In the genomic region with DNA sequence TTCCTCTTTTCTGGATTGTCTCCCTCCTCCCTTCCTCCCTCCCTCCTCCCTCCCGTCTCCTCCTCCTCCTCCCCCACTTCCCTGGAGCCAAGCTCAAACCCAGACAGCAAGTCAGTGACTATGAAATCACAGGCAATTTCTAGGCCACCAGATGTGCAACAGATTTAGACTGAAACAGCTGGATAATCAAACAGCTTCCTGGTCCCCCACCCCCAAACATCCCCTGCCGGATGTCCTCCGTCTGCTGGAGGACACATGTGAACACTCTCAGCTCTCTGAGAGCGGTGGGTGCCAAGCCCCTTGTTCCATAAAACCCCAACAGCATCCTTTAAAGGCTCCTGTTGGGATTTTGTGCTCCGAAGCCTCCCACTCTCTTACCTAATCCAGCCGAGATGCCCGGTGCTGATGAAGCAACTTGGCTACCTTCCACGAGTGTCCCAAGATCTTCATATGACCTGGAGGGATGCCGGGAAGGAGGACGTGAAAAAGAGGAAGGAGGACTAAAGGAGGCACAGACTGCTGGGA, we compare ENCODE assay signal across 7 mouse cellular contexts. TPM values are rescaled to one million over a fixed set of nuclear protein-coding genes. Genes with fewer than 3 reads are reported as not detected.
A peak's percentile ranks its signal among the peaks of the same experiment; 100 is the strongest.
DNase-seq lines count a peak whose midpoint lies in the region; ATAC-seq and TF ChIP-seq lines count a peak whose summit lies in the region.

No protein-coding gene starts in this region.

- DNase-seq in 416B (ENCODE audit: low read depth) (peak; percentile 77), CH12.LX (ENCODE audit: extremely low read depth) (peak; percentile 57)
- DNase-seq in gastrocnemius, adult 8-10 months (ENCODE audit: low spot score in 2 of 2), result peak; percentile 62 to 66
- DNase-seq in hindbrain, embryonic 14.5 days (ENCODE audit: low spot score), result no peak
- no peak for DNase-seq in liver, embryonic 13.5 days
- DNase-seq in cerebellum, adult 9-10 months, result no peak

- peak overlapping the region in 1 of 3 experiments; percentile 61 for H3K4me3 ChIP-seq in CH12.LX (replicated peaks in 1 of 3; ENCODE audit: low read depth in 2 of 3, low read length in 2 of 3, poor library complexity in 1 of 3)
- H3K4me3 ChIP-seq in hindbrain, embryonic 14.5 days (replicated peaks; ENCODE audit: low read length), result no peak overlapping the region
- peak overlapping the region; percentile 53 for H3K4me3 ChIP-seq in liver, embryonic 13.5 days (replicated peaks)
- H3K4me3 ChIP-seq in olfactory bulb, adult 2 months (ENCODE audit: insufficient read depth, low read depth, low read length), result no peak overlapping the region

- H3K9ac ChIP-seq in CH12.LX (ENCODE audit: insufficient read depth, low read depth), result no peak overlapping the region
- H3K9ac ChIP-seq in hindbrain, embryonic 14.5 days, result no peak overlapping the region
- H3K9ac ChIP-seq in liver, embryonic 13.5 days, result peak overlapping the region; percentile 64; the same call in 1 of the 2 replicates

- H3K9me3 ChIP-seq in CH12.LX (replicated peaks; ENCODE audit: low read length), result no peaks in the 10 kb centered on the region
- H3K9me3 ChIP-seq in hindbrain, embryonic 14.5 days (ENCODE audit: control insufficient read depth, low read length), result no peaks in the 10 kb centered on the region
- H3K9me3 ChIP-seq in liver, embryonic 13.5 days (replicated peaks), result no peaks in the 10 kb centered on the region

- dilution Hi-C loops in CH12.LX (cut with MboI; ENCODE audit: extremely low pct_ligation_motif_present, extremely low pct_unique_long_range_greater_than_20kb, low sequenced_read_pairs), result no loop called here

- TF ChIP-seq EP300 in CH12.LX (IDR thresholded peaks at IDR 0.05; ENCODE audit: low read length), result no peak

- H3K4me1 ChIP-seq in CH12.LX (ENCODE audit: control insufficient read depth in 1 of 2, insufficient read depth in 2 of 2), result peaks cover 3 to 44% of the 10 kb centered on the region in 2 experiments
- H3K4me1 ChIP-seq in hindbrain, embryonic 14.5 days (replicated peaks; ENCODE audit: control insufficient read depth, insufficient read depth, low read length), result no peaks in the 10 kb centered on the region
- H3K4me1 ChIP-seq in liver, embryonic 13.5 days (replicated peaks), result peaks cover 41% of the 10 kb centered on the region
- H3K4me1 ChIP-seq in olfactory bulb, adult 2 months (ENCODE audit: control insufficient read depth, insufficient read depth, low read length), result peaks cover 25% of the 10 kb centered on the region

- no peak for TF ChIP-seq POLR2A in CH12.LX (IDR thresholded peaks at IDR 0.05; ENCODE audit: low read depth, low read length)
- no peak for TF ChIP-seq POLR2A in olfactory bulb, adult 2 months (IDR thresholded peaks at IDR 0.05; ENCODE audit: insufficient read depth, low read depth, low read length)

- H3K27me3 ChIP-seq in CH12.LX (replicated peaks), result no peaks in the 10 kb centered on the region
- no peaks in the 10 kb centered on the region for H3K27me3 ChIP-seq in hindbrain, embryonic 14.5 days (ENCODE audit: control insufficient read depth, insufficient read depth, low read length)
- H3K27me3 ChIP-seq in liver, embryonic 13.5 days, result no peaks in the 10 kb centered on the region

- peaks cover 0 to 3% of the 10 kb centered on the region in 2 experiments for H3K36me3 ChIP-seq in CH12.LX (replicated peaks in 1 of 2; ENCODE audit: control insufficient read depth in 1 of 2, insufficient read depth in 1 of 2, low read length in 1 of 2)
- no peaks in the 10 kb centered on the region for H3K36me3 ChIP-seq in hindbrain, embryonic 14.5 days (replicated peaks; ENCODE audit: control insufficient read depth, insufficient read depth)
- no peaks in the 10 kb centered on the region for H3K36me3 ChIP-seq in liver, embryonic 13.5 days

- in situ Hi-C loops in CH12.LX (cut with MboI; ENCODE audit: low pct_ligation_motif_present, low pct_unique_long_range_greater_than_20kb, low sequenced_read_pairs), result loop anchor here (25.0 kb wide), 2 partner anchors 116 to 491 kb away; a partner anchor contains a TSS

- no peak overlapping the region; the same call in 1 of the 2 replicates for H3K27ac ChIP-seq in CH12.LX (ENCODE audit: insufficient read depth, low read depth)
- 0 out of 2 replicates have a peak overlapping the region, but pooled peaks have one; percentile 11 for H3K27ac ChIP-seq in hindbrain, embryonic 14.5 days
- peak overlapping the region; percentile 69 for H3K27ac ChIP-seq in liver, embryonic 13.5 days
- H3K27ac ChIP-seq in olfactory bulb, adult 2 months (ENCODE audit: insufficient read depth, low read depth, low read length), result peak overlapping the region; percentile 80

- TF ChIP-seq CTCF in CH12.LX (conservative IDR thresholded peaks at IDR 0.05 in 1 of 2, IDR thresholded peaks at IDR 0.05 in 1 of 2; ENCODE audit: low read depth in 2 of 2, low read length in 2 of 2), result no peak
- TF ChIP-seq CTCF in olfactory bulb, adult 2 months (IDR thresholded peaks at IDR 0.05; ENCODE audit: insufficient read depth, low read depth, low read length), result no peak

- 0 out of 2 replicates have a peak overlapping the region, but pooled peaks have one; percentile 12 for H3K4me2 ChIP-seq in CH12.LX (ENCODE audit: insufficient read depth, low read depth, poor library complexity, severe bottlenecking)
- no peak overlapping the region for H3K4me2 ChIP-seq in hindbrain, embryonic 14.5 days (replicated peaks)
- H3K4me2 ChIP-seq in liver, embryonic 13.5 days, result peak overlapping the region; percentile 69

- no peak for ATAC-seq in hindbrain, embryonic 14.5 days (ENCODE audit: low FRiP score)
- ATAC-seq in liver, embryonic 13.5 days (ENCODE audit: low read depth), result no peak

- TF ChIP-seq RAD21 in CH12.LX (IDR thresholded peaks at IDR 0.05; ENCODE audit: low read depth, low read length), result no peak

- WGBS in hindbrain, embryonic 14.5 days, result 61% methylated on average over 10 of the region's 10 CpGs
- 26% methylated on average over 10 of the region's 10 CpGs for WGBS in liver, embryonic 13.5 days (ENCODE audit: insufficient replicate concordance)
- WGBS in olfactory bulb, adult 2 months, result 13% methylated on average over 10 of the region's 10 CpGs

- H3K79me2 ChIP-seq in CH12.LX (replicated peaks; ENCODE audit: control insufficient read depth, extremely low read depth, insufficient read depth, poor library complexity, severe bottlenecking), result no peaks in the 10 kb centered on the region

TF ChIP-seq in CH12.LX, 34 proteins besides CTCF, POLR2A, EP300 and RAD21:
- TF ChIP-seq JUN (IDR thresholded peaks at IDR 0.05; ENCODE audit: insufficient read depth, low read depth, low read length) (no peak), TCF12 (IDR thresholded peaks at IDR 0.05; ENCODE audit: low read depth, low read length) (0 out of 2 replicates have a peak, but pooled peaks have one; percentile 20)

RNA-seq across cellular contexts. Expression of a gene that starts 5.5 kb away (rescaled TPM):
- total RNA-seq in CH12.LX (2012; rRNA removed) (0.47 and 0.59 TPM in 2 replicates), CH12.LX (2014; rRNA removed) (0.39 TPM in 1 of 2 replicates, not detected in the other)
- 0.70 and 0.94 TPM in 2 replicates for polyA plus RNA-seq in CH12.LX (2012; ENCODE audit: insufficient read length, low read depth)
- total RNA-seq in gastrocnemius, adult 8-10 months (2022), result under 1 TPM in 1 of 4 experiments, not detected in 3; 0.13 TPM
- 0.23 TPM in 1 of 2 replicates, not detected in the other for polyA plus RNA-seq in hindbrain, embryonic 14.5 days (2014; fragmentation: Nextera tagmentation; extraction: Ambion mirVana)
- polyA plus RNA-seq in liver, embryonic 13.5 days (2015; fragmentation: Nextera tagmentation; extraction: Ambion mirVana), result 0.14 TPM in 1 of 2 replicates, not detected in the other
- not detected in 2 replicates for polyA plus RNA-seq in olfactory bulb, adult 2 months (2012; ENCODE audit: insufficient read depth, insufficient read length, low replicate concordance, missing spikeins)

RNA-seq across cellular contexts. Expression of a gene that starts 12.0 kb away (rescaled TPM):
- total RNA-seq in CH12.LX (2012; rRNA removed) (191 and 234 TPM in 2 replicates), CH12.LX (2014; rRNA removed) (401 and 406 TPM in 2 replicates)
- 358 and 375 TPM in 2 replicates for polyA plus RNA-seq in CH12.LX (2012; ENCODE audit: insufficient read length, low read depth)
- total RNA-seq in gastrocnemius, adult 8-10 months (2022), result 100 to 1,000 TPM; 108 to 221 (median 143) TPM
- 200 and 229 TPM in 2 replicates for polyA plus RNA-seq in hindbrain, embryonic 14.5 days (2014; fragmentation: Nextera tagmentation; extraction: Ambion mirVana)
- 164 and 177 TPM in 2 replicates for polyA plus RNA-seq in liver, embryonic 13.5 days (2015; fragmentation: Nextera tagmentation; extraction: Ambion mirVana)
- polyA plus RNA-seq in olfactory bulb, adult 2 months (2012; ENCODE audit: insufficient read depth, insufficient read length, low replicate concordance, missing spikeins), result 674 and 1,250 TPM in 2 replicates

RNA-seq across cellular contexts. Expression of a gene that starts 45.4 kb away (rescaled TPM):
- not detected in 2 replicates for total RNA-seq in CH12.LX (2012; rRNA removed)
- total RNA-seq in CH12.LX (2014; rRNA removed), result not detected in 2 replicates
- not detected in 2 replicates for polyA plus RNA-seq in CH12.LX (2012; ENCODE audit: insufficient read length, low read depth)
- 1,000 to 10,000 TPM in 1 of 4 experiments, 100 to 1,000 TPM in 3; 818 to 1,021 (median 841) TPM for total RNA-seq in gastrocnemius, adult 8-10 months (2022)
- polyA plus RNA-seq in hindbrain, embryonic 14.5 days (2014; fragmentation: Nextera tagmentation; extraction: Ambion mirVana), result 0.80 and 0.86 TPM in 2 replicates
- 0.70 and 11.9 TPM in 2 replicates for polyA plus RNA-seq in liver, embryonic 13.5 days (2015; fragmentation: Nextera tagmentation; extraction: Ambion mirVana)
- polyA plus RNA-seq in olfactory bulb, adult 2 months (2012; ENCODE audit: insufficient read depth, insufficient read length, low replicate concordance, missing spikeins), result not detected in 2 replicates

Comparison
In these comparisons a context has a peak if more than half of its experiments do, and no peak if none do; other contexts are left out.
1. DNase-seq: peak in 416B (single experiment), CH12.LX (single experiment) and gastrocnemius, adult 8-10 months (2 of 2); none in hindbrain, embryonic 14.5 days (single experiment), liver, embryonic 13.5 days (single experiment) and cerebellum, adult 9-10 months (single experiment).